Mouse (Mus musculus) adrenal gland, postnatal 10 days (tissue): ENCODE measurements around the gene Olfr1258. TPM values are rescaled to one million over a fixed set of nuclear protein-coding genes. Genes with fewer than 3 reads are reported as not detected.
"Not testable (repeated sequence)": the region's sequence is repeated elsewhere in the genome, so short reads cannot be mapped to it uniquely, and the experiment has no call there.

Source experiments
- DNase-seq: peaks from one replicate; pipeline ENCODE4 v3.0.0; 2021; ENCODE audit warnings: mixed read lengths
- long read RNA-seq, 2 experiments: library from polyadenylated mRNA; stranded (forward); transcript quantifications; one replicate each; pipeline ENCODE4 v2.0.0; 2021
- total RNA-seq, 2 experiments: library from RNA; stranded (reverse); gene quantifications; 2 replicates each; pipeline ENCODE4 v1.2.3; 2021

Olfr1258 gene
- not detected for total RNA-seq
- long read RNA-seq, experiment 1: 0 reads
- long read RNA-seq, experiment 2: 0 reads

DNA sequence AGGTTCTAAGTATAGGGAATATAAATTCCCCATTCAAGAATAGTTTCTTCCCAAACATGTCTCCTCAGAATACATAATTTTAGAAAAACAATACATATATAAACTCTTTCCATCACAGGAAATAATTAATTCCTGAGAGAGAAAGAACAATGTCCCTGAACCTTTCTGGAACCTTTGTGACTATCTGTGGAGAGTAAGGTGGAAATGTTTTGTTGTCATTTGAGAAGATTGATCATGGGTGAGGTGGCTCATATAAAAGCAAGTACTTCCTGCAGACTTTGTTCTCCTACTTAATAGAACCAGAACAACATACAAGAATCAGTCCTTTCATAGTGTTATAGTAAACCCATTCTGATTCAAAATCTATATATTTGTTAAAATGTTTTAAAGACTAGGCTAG, at the start of gene Olfr1258:
Gene Olfr1258, plus strand, starts transcription at position 301 of the 400 bp plus-strand sequence.
- no peak for DNase-seq

DNA sequence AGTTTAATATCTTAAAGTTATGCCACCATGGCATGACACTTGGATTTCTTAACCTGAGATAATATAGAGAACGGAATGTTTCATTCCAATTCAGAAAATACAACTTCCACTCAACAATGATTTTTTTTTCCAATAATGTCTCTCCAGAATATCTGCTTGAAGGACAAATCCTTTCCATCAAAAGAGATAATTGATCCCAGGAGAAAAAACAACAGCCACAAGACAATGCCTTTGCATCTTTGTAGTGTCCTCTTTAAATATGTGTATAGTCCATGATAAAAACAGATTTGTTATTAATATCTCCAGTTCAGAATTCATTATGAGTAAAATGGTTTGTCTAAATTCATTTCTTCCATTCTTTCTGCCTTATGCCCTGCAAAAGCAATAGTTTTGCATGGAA, 49.0 kb upstream of the Olfr1258 start, which contains the start of gene Olfr1257:
Gene Olfr1257, plus strand, starts transcription at position 301 of the 400 bp plus-strand sequence.
- no peak for DNase-seq

DNA sequence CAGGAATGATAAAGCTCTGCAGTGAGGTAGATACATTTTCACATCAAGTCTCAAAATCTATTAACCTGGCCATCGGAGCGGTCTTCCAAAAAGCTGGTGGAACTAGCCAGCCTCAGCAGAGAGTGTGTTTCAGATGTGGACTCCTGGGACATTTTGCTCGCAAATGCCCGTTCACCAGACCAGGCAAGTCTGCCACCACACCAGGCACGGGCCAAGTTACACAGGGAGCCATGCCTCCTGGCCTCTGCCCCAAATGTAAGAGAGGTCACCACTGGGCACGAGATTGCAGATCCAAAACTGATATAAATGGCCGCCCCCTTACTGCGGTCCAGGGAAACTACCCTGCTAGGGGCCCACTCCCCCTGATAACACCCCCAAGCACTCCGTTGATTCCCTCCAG, 14.5 kb upstream of the Olfr1258 start:
- not testable (repeated sequence) for DNase-seq

DNA sequence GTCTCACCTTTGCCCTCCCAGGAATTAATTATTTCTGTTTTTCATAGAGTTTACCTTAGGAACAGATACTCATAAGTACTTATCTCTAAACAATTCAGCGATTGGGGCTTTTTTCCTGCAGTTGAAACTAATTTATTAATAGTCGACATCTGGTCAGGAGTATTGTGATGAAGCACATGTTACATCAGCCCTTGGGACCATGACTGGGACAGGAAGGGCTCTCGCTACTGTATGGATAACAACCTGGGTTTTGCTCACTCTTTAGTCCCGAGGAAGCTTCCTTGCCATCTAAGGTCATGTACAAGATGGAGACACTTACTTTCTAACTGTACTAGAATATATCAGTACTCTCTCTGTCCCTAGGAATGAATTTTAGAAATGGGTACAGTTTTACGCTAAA, 21.5 kb downstream of the Olfr1258 start, which contains the start of gene Olfr1259:
Gene Olfr1259, minus strand, starts transcription at position 101 of the 400 bp plus-strand sequence.
- no peak for DNase-seq

DNA sequence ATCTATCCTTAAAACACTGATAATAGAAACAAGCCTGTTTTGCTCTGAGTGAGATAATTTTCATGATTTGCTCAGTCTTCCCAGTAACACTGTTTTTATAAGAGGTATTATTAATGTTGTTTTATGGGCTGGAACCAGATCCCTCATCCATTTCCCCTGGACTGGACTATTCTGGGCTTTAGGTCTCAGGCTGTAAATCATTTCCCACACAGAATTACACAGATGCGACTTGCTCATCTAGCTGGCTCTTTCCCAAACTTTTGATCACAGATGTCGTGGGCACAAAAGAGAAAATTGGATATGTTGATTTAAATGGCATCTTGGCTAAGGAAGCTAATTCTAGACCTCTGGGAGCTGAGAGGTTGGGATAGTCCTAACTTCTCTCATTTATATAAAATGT, 47.1 kb downstream of the Olfr1258 start, which contains the start of gene Olfr1260:
Gene Olfr1260, plus strand, starts transcription at position 157 of the 400 bp plus-strand sequence.
- no peak for DNase-seq

DNA sequence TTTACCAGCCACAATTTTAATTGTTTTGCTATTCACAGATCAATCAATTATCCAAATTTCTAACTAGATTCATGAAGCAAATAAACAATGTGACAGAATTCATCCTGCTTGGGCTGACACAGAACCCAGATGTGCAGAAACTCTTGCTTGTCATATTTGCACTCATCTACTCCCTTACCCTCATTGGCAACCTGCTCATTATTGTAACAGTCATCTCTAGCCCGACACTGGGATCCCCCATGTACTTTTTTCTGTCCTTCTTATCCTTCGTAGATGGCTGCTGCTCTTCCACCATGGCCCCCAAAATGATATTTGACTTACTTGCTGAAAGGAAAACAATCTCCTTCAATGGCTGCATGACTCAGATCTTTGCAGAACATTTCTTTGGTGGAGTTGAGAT, 50.6 kb downstream of the Olfr1258 start:
- DNase-seq: no peak

Other genes with a start within 250 kb of the Olfr1258 start
- gene Olfr1252, start 202.3 kb upstream of the Olfr1258 start, total RNA-seq: not detected
- gene Olfr1253, start 170.2 kb upstream of the Olfr1258 start, total RNA-seq: not detected
- not detected for gene Olfr1254, start 133.7 kb upstream of the Olfr1258 start, total RNA-seq
- gene Olfr1255, start 115.3 kb upstream of the Olfr1258 start, total RNA-seq: not detected
- gene Olfr1256, start 85.8 kb upstream of the Olfr1258 start, total RNA-seq: not detected
- gene Olfr48, start 79.1 kb upstream of the Olfr1258 start, total RNA-seq: not detected
- not detected for gene Olfr1257, start 48.9 kb upstream of the Olfr1258 start, total RNA-seq
- not detected for gene Olfr1259, start 21.4 kb downstream of the Olfr1258 start, total RNA-seq
- gene Olfr1260, start 47.0 kb downstream of the Olfr1258 start, total RNA-seq: not detected
- gene Olfr1261, start 63.9 kb downstream of the Olfr1258 start, total RNA-seq: not detected
- not detected for gene Olfr1262, start 72.8 kb downstream of the Olfr1258 start, total RNA-seq
- gene Olfr1263, start 84.8 kb downstream of the Olfr1258 start, total RNA-seq: not detected
- gene Olfr1264, start 98.3 kb downstream of the Olfr1258 start, total RNA-seq: not detected
- gene Olfr1265, start 108.0 kb downstream of the Olfr1258 start, total RNA-seq: not detected
- gene Olfr140, start 136.3 kb downstream of the Olfr1258 start, total RNA-seq: not detected
- not detected for gene Olfr1269, start 194.1 kb downstream of the Olfr1258 start, total RNA-seq
- not detected for gene Olfr32, start 215.0 kb downstream of the Olfr1258 start, total RNA-seq
- not detected for gene Olfr1270, start 225.8 kb downstream of the Olfr1258 start, total RNA-seq